Mouse (Mus musculus) kidney, adult 2 months (tissue): ENCODE measurements around the gene Rabepk. TPM values are rescaled to one million over a fixed set of nuclear protein-coding genes. Genes with fewer than 3 reads are reported as not detected.
A peak's percentile ranks its signal among the peaks of the same experiment; 100 is the strongest.
"Not testable (repeated sequence)": the region's sequence is repeated elsewhere in the genome, so short reads cannot be mapped to it uniquely, and the experiment has no call there.

Experiments
- DNase-seq: peaks from one replicate; pipeline ENCODE4 v3.0.0; 2021
- H3K27ac ChIP-seq: fragments of 200-500 bp; 2 replicates; pipeline ENCODE4 v1.5.1; 2012; ENCODE audit warnings: low read depth, low read length, control low read depth, inconsistent platforms; ENCODE audit not compliant: insufficient read depth
- H3K27me3 ChIP-seq: fragments of 200-500 bp; replicated peaks from 2 replicates; pipeline ENCODE4 v1.6.1; 2012; ENCODE audit warnings: mild to moderate bottlenecking, moderate library complexity, low read length, inconsistent platforms; ENCODE audit not compliant: control insufficient read depth, insufficient read depth
- H3K36me3 ChIP-seq: fragments of 200-500 bp; 2 replicates; pipeline ENCODE4 v1.6.1; 2012; ENCODE audit warnings: mild to moderate bottlenecking, moderate library complexity, low read length, inconsistent platforms; ENCODE audit not compliant: control insufficient read depth, insufficient read depth
- H3K4me1 ChIP-seq: fragments of 200-500 bp; 2 replicates; pipeline ENCODE4 v1.6.1; 2011; ENCODE audit warnings: low read length; ENCODE audit not compliant: control insufficient read depth, insufficient read depth
- H3K4me3 ChIP-seq: fragments of 200-500 bp; 2 replicates; pipeline ENCODE4 v1.5.1; 2011; ENCODE audit warnings: mild to moderate bottlenecking, low read depth, low read length, control low read depth; ENCODE audit not compliant: insufficient read depth
- CTCF ChIP-seq: fragments of 200-500 bp; conservative IDR thresholded peaks from 2 replicates; pipeline ENCODE4 v1.5.1; 2011; ENCODE audit warnings: low read depth, mild to moderate bottlenecking, control low read depth, low read length, moderate library complexity, mixed read lengths; ENCODE audit not compliant: insufficient read depth, insufficient read length
- POLR2A ChIP-seq: fragments of 200-500 bp; IDR thresholded peaks from one replicate; pipeline ENCODE4 v1.6.1; 2011; ENCODE audit warnings: low read depth, low read length, control low read depth
- WGBS: fragments of 180-500 bp; shearing (Covaris S2); methylation state at CpG from one replicate; pipeline ENCODE4 v1.1.7; 2018; 5-methylcytosine and 5-hydroxymethylcytosine counted together
- polyA plus RNA-seq: library from polyadenylated mRNA; depleted of rRNA; stranded (reverse); fragments of >200 nt; gene quantifications from 2 replicates; pipeline ENCODE4 v1.2.3, GENCODE M21; 2012

Gene Rabepk
- polyA plus RNA-seq, 1 experiment: 28.1 TPM

- TF ChIP-seq POLR2A (no peak), CTCF (no peak)
- Histone ChIP-seq H3K4me3 (no peak overlapping the region), H3K36me3 (peaks cover 8% of the 10 kb centered on the region), H3K27ac (no peak overlapping the region), H3K27me3 (no peaks in the 10 kb centered on the region), H3K4me1 (peaks cover 13% of the 10 kb centered on the region)
- no peak for DNase-seq
- 88% methylated on average over 3 of the region's 3 CpGs for WGBS
These were observed 11.1 kb upstream of the Rabepk start for GRCm38 (mm10) chr2:34810775-34811174.

- Histone ChIP-seq H3K27me3 (no peaks in the 10 kb centered on the region), H3K36me3 (peaks cover 8% of the 10 kb centered on the region), H3K4me3 (no peak overlapping the region), H3K4me1 (peaks cover 21% of the 10 kb centered on the region), H3K27ac (no peak overlapping the region)
- 94% methylated on average over 1 of the region's 1 CpGs for WGBS
- no peak for DNase-seq
- TF ChIP-seq CTCF (no peak), POLR2A (no peak)
These were observed 9.9 kb upstream of the Rabepk start for GRCm38 (mm10) chr2:34809568-34809967.

- TF ChIP-seq CTCF: no peak
- TF ChIP-seq POLR2A: no peak
- Histone ChIP-seq H3K27me3 (no peaks in the 10 kb centered on the region), H3K4me3 (no peak overlapping the region), H3K4me1 (peaks cover 26% of the 10 kb centered on the region), H3K36me3 (peaks cover 7% of the 10 kb centered on the region), H3K27ac (no peak overlapping the region)
- DNase-seq: no peak
- whole genome bisulfite sequencing: 62% methylated on average over 2 of the region's 2 CpGs
These were observed 8.3 kb upstream of the Rabepk start for GRCm38 (mm10) chr2:34808057-34808456.

- Histone ChIP-seq H3K27me3 (no peaks in the 10 kb centered on the region), H3K4me3 (no peak overlapping the region), H3K27ac (no peak overlapping the region), H3K36me3 (peaks cover 3% of the 10 kb centered on the region; the same call in 1 of the 2 replicates), H3K4me1 (peaks cover 26% of the 10 kb centered on the region)
- no peak for TF ChIP-seq POLR2A
- no peak for TF ChIP-seq CTCF
- DNase-seq: peak; percentile 16
- WGBS: 60% methylated on average over 10 of the region's 10 CpGs
These were observed 5.7 kb upstream of the Rabepk start for GRCm38 (mm10) chr2:34805364-34805950.

GRCm38 (mm10) chr2:34804815-34805214 lies 5.1 kb upstream of the Rabepk start:
- H3K36me3 ChIP-seq: peaks cover 3% of the 10 kb centered on the region; the same call in 1 of the 2 replicates
- H3K4me3 ChIP-seq: no peak overlapping the region
- DNase-seq: peak; percentile 75
- peaks cover 26% of the 10 kb centered on the region for H3K4me1 ChIP-seq
- H3K27me3 ChIP-seq: no peaks in the 10 kb centered on the region
- H3K27ac ChIP-seq: 0 out of 2 replicates have a peak overlapping the region, but pooled peaks have one; percentile 36
- WGBS: 2% methylated on average over 1 of the region's 1 CpGs
- TF ChIP-seq POLR2A (no peak), CTCF (no peak)

- H3K27me3 ChIP-seq: no peaks in the 10 kb centered on the region
- H3K4me3 ChIP-seq: no peak overlapping the region
- H3K27ac ChIP-seq: peak overlapping the region; percentile 60; the same call in 1 of the 2 replicates
- H3K4me1 ChIP-seq: peaks cover 26% of the 10 kb centered on the region
- H3K36me3 ChIP-seq: peaks cover 3% of the 10 kb centered on the region; the same call in 1 of the 2 replicates
- no peak for TF ChIP-seq POLR2A
- no peak for TF ChIP-seq CTCF
- no peak for DNase-seq
- WGBS: 93% methylated on average over 2 of the region's 2 CpGs
These were observed 4.5 kb upstream of the Rabepk start for GRCm38 (mm10) chr2:34804172-34804571.

- DNase-seq: no peak
- TF ChIP-seq POLR2A (no peak), CTCF (no peak)
- Histone ChIP-seq H3K27ac (no peak overlapping the region), H3K27me3 (no peaks in the 10 kb centered on the region), H3K36me3 (peaks cover 3% of the 10 kb centered on the region; the same call in 1 of the 2 replicates), H3K4me3 (no peak overlapping the region), H3K4me1 (peaks cover 30% of the 10 kb centered on the region)
- 58% methylated on average over 3 of the region's 3 CpGs for WGBS
These were observed 4.0 kb upstream of the Rabepk start for GRCm38 (mm10) chr2:34803746-34804145.

GRCm38 (mm10) chr2:34802565-34803245 lies 3.0 kb upstream of the Rabepk start:
- WGBS: under 1% methylated on average over 32 of the region's 32 CpGs
- Histone ChIP-seq H3K27ac (peak overlapping the region; percentile 89), H3K4me3 (peak overlapping the region; percentile 81), H3K4me1 (peaks cover 24% of the 10 kb centered on the region)
- H3K36me3 ChIP-seq, H3K27me3 ChIP-seq: not testable (repeated sequence)
- peak; percentile 47 for DNase-seq
